Mouse (Mus musculus) heart, adult 2 months (tissue): ENCODE measurements around the gene Pqlc2. TPM values are rescaled to one million over a fixed set of nuclear protein-coding genes. Genes with fewer than 3 reads are reported as not detected.

Experiments
- DNase-seq, 2 experiments: peaks; one replicate each; pipeline ENCODE4 v3.0.0; 2021
- H3K27ac ChIP-seq: fragments of 200-600 bp; 2 replicates; pipeline ENCODE4 v1.8.1; 2022
- H3K27me3 ChIP-seq: fragments of 200-500 bp; 2 replicates; pipeline ENCODE4 v1.6.1; 2012; ENCODE audit warnings: mild to moderate bottlenecking, low read length, inconsistent platforms, mixed read lengths; ENCODE audit not compliant: control insufficient read depth, insufficient read depth
- H3K36me3 ChIP-seq: fragments of 200-500 bp; 2 replicates; pipeline ENCODE4 v1.6.1; 2012; ENCODE audit warnings: low read length, inconsistent platforms; ENCODE audit not compliant: control insufficient read depth, insufficient read depth
- H3K4me1 ChIP-seq: fragments of 200-500 bp; 2 replicates; pipeline ENCODE4 v1.6.1; 2011; ENCODE audit warnings: low read length; ENCODE audit not compliant: control insufficient read depth, insufficient read depth
- H3K4me3 ChIP-seq: fragments of 200-600 bp; 2 replicates; pipeline ENCODE4 v1.8.1; 2022
- H3K79me2 ChIP-seq: fragments of 200-500 bp; replicated peaks from 2 replicates; pipeline ENCODE4 v1.6.1; 2012; ENCODE audit warnings: mild to moderate bottlenecking, inconsistent platforms, low read length, moderate library complexity, mixed read lengths; ENCODE audit not compliant: control insufficient read depth, insufficient read depth
- H3K9ac ChIP-seq: fragments of 200-500 bp; 2 replicates; pipeline ENCODE4 v1.6.1; 2012; ENCODE audit warnings: low read depth, mild to moderate bottlenecking, control low read depth, inconsistent platforms, low read length, mixed read lengths
- CTCF ChIP-seq: fragments of 200-600 bp; IDR thresholded peaks from 2 replicates; pipeline ENCODE4 v1.8.1; 2022; ENCODE audit warnings: antibody characterized with exemption, mild to moderate bottlenecking, moderate library complexity
- EP300 ChIP-seq: fragments of 200-500 bp; IDR thresholded peaks from 2 replicates; pipeline ENCODE4 v1.6.1; 2011; ENCODE audit warnings: low read depth, low read length, control low read depth; ENCODE audit not compliant: insufficient read depth
- POLR2A ChIP-seq: fragments of 200-500 bp; IDR thresholded peaks from 2 replicates; pipeline ENCODE4 v1.6.1; 2011; ENCODE audit warnings: mild to moderate bottlenecking, low read depth, low read length, control low read depth; ENCODE audit not compliant: insufficient read depth
- WGBS: fragments of 180-500 bp; shearing (Covaris S2); methylation state at CpG from one replicate; pipeline ENCODE4 v1.1.7; 2018; 5-methylcytosine and 5-hydroxymethylcytosine counted together
- intact Hi-C: fragments of 180-260 bp; cut with DNase I; formaldehyde crosslinking; loops from one replicate; pipeline ENCODE4 v1.15.1; 2025
- polyA plus RNA-seq: library from polyadenylated mRNA; depleted of rRNA; stranded (reverse); fragments of >200 nt; gene quantifications from 2 replicates; pipeline ENCODE4 v1.2.3, GENCODE M21; 2012
- total RNA-seq, 2 experiments: library from RNA; stranded (reverse); gene quantifications; 2 replicates each; pipeline ENCODE4 v1.2.3; 2021

Gene Pqlc2
- total and polyA plus RNA-seq, 3 experiments: 5.1 to 22.8 (median 5.9) TPM

GRCm38 (mm10) chr4:139298671-139299366 is 11.7 kb downstream of the Pqlc2 start:
- Histone ChIP-seq H3K27me3 (no peaks in the 10 kb centered on the region), H3K36me3 (no peaks in the 10 kb centered on the region), H3K4me1 (peaks cover 1% of the 10 kb centered on the region; the same call in 1 of the 2 replicates), H3K27ac (no peak overlapping the region), H3K9ac (no peak overlapping the region), H3K4me3 (no peak overlapping the region), H3K79me2 (no peaks in the 10 kb centered on the region)
- no peak for DNase-seq
- no peak for TF ChIP-seq EP300
- 57% methylated on average over 12 of the region's 12 CpGs for WGBS
- intact Hi-C loops: no loop called here

DNA sequence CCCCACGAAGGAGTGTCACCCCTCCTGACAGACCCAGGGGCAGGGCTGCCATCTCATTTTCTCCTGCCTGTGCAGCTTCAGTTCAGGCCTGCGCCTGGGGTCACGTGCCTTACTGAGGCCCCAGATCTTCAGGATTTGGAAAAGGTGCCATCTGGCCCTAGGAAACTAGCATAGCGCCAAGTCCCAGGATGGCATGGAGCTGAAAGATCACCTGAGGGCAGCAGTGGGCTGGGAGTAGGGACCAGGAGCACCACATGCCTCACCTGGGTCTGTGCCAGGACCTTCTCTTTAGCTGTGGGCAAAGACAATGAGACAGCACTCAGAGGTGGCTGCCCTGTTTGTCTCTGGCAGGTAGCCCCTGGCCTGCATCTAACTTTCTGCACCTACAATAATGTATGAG is 12.9 kb downstream of the Pqlc2 start:
- intact Hi-C loops: no loop called here
- TF ChIP-seq CTCF: peak; percentile 54
- no peak for TF ChIP-seq POLR2A
- TF ChIP-seq EP300: peak; percentile 87
- H3K36me3 ChIP-seq: no peaks in the 10 kb centered on the region
- H3K27me3 ChIP-seq: no peaks in the 10 kb centered on the region
- H3K79me2 ChIP-seq: no peaks in the 10 kb centered on the region
- no peak overlapping the region for H3K9ac ChIP-seq
- H3K27ac ChIP-seq: no peak overlapping the region
- DNase-seq: peak; percentile 62 to 76
- peaks cover 1% of the 10 kb centered on the region; the same call in 1 of the 2 replicates for H3K4me1 ChIP-seq
- H3K4me3 ChIP-seq: no peak overlapping the region
- 68% methylated on average over 4 of the region's 4 CpGs for WGBS

GRCm38 (mm10) chr4:139292038-139292437 is 18.5 kb downstream of the Pqlc2 start:
- intact Hi-C loops: no loop called here
- Histone ChIP-seq H3K4me1 (peaks cover 4% of the 10 kb centered on the region), H3K79me2 (no peaks in the 10 kb centered on the region), H3K27ac (no peak overlapping the region), H3K36me3 (no peaks in the 10 kb centered on the region), H3K9ac (no peak overlapping the region), H3K27me3 (no peaks in the 10 kb centered on the region), H3K4me3 (no peak overlapping the region)
- DNase-seq: no peak
- no peak for TF ChIP-seq EP300
- no peak for TF ChIP-seq POLR2A
- no peak for TF ChIP-seq CTCF
- 90% methylated on average over 5 of the region's 5 CpGs for WGBS

GRCm38 (mm10) chr4:139291099-139291498 is 19.4 kb downstream of the Pqlc2 start:
- WGBS: 87% methylated on average over 16 of the region's 16 CpGs

DNA sequence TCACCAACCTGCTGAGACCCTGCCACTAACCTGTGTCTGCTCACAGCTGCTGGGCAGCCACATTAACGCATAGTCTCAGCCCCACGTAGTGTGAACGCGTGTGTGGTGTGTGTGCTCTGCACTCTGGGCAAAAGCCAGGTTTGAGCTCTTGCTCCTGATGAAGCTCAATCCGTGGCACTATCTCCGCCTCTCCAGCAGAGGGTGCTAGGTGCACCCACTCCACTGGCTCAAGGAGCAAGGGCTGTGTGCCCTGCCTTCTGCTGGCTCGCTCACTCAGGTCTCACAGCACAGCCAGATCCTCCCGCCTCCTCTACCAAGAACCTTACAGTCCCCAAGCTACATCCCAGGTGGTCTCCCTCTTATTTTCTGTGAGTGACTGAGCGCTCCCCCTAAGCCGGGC is 21.5 kb downstream of the Pqlc2 start:
- WGBS: 63% methylated on average over 10 of the region's 10 CpGs
- Histone ChIP-seq H3K79me2 (no peaks in the 10 kb centered on the region), H3K36me3 (no peaks in the 10 kb centered on the region), H3K4me1 (peaks cover 4% of the 10 kb centered on the region), H3K27me3 (no peaks in the 10 kb centered on the region), H3K4me3 (no peak overlapping the region), H3K27ac (no peak overlapping the region), H3K9ac (no peak overlapping the region)
- DNase-seq: peak; percentile 48 to 49
- TF ChIP-seq CTCF (peak; percentile 83), EP300 (0 out of 2 replicates have a peak, but pooled peaks have one; percentile 5), POLR2A (no peak)
- intact Hi-C loops: loop anchor here (5.0 kb wide), 1 partner anchor 48 kb away; no protein-coding TSS in a partner anchor

More at GRCm38 (mm10) chr4:139291099-139291498, 19.4 kb downstream of the Pqlc2 start:
- H3K4me3 ChIP-seq: no peak overlapping the region
- DNase-seq: no peak
- H3K9ac ChIP-seq: no peak overlapping the region
- H3K27ac ChIP-seq: no peak overlapping the region
- peaks cover 4% of the 10 kb centered on the region for H3K4me1 ChIP-seq
- TF ChIP-seq EP300: no peak
- no peak for TF ChIP-seq CTCF
- TF ChIP-seq POLR2A: no peak
- no peaks in the 10 kb centered on the region for H3K79me2 ChIP-seq
- intact Hi-C loops: no loop called here
- no peaks in the 10 kb centered on the region for H3K27me3 ChIP-seq
- no peaks in the 10 kb centered on the region for H3K36me3 ChIP-seq

DNA sequence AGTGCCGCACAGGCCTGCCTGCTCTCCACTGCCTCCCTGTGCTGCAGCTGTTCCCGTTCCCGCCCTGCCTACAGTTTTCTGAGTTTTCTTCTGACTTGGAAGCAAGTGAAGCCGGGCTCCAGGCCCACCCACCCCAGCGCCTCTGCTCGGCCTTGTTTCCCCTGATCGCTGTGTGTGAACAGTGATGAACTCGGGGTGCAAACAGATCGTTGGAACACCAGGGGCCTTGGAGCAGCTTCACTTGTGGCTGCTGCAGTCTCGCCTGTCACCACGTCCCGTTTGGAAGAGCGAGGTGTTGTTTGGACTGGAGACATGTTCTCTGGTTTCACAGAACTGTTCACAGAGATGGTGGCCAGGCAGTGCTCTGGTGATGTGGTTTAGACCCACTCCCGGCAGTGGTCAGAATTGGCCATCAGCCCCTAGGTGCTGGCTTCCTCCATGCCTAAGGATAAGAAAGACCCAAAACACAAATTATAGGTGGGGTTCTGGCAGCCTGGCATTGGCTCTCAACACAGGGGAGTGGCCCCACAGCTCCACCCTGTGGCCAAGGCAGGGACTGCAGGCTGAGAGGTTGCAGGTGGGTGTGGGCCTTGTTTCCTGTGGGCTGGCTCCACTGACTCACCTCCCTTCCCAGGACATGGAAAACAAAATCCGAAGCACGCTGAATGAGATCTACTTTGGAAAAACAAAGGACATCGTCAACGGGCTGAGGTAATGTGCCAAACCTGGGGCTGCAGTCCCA is 23.2 kb downstream of the Pqlc2 start:
- Histone ChIP-seq H3K79me2 (no peaks in the 10 kb centered on the region), H3K27me3 (no peaks in the 10 kb centered on the region), H3K4me3 (no peak overlapping the region), H3K27ac (peak overlapping the region; percentile 65), H3K9ac (no peak overlapping the region), H3K36me3 (no peaks in the 10 kb centered on the region), H3K4me1 (peaks cover 4% of the 10 kb centered on the region)
- TF ChIP-seq POLR2A (no peak), CTCF (peak; percentile 99; the same call in 1 of the 2 replicates), EP300 (peak; percentile 88; the same call in 1 of the 2 replicates)
- DNase-seq: peak; percentile 87 to 92
- 61% methylated on average over 18 of the region's 18 CpGs for WGBS
- intact Hi-C loops: loop anchor here (1.0 to 5.0 kb wide), 2 partner anchors 50 to 201 kb away; no protein-coding TSS in a partner anchor
